Mouse (Mus musculus) spleen, embryonic (tissue): ENCODE measurements around the gene Ak7.

ENCODE experiments used
- CTCF ChIA-PET: fragments of 350-600 bp; sonication (Branson Sonifier 250); formaldehyde crosslinking; loops from one replicate; lab custom pipeline; 2022; lab: Charles Lee

The Ak7 gene

DNA sequence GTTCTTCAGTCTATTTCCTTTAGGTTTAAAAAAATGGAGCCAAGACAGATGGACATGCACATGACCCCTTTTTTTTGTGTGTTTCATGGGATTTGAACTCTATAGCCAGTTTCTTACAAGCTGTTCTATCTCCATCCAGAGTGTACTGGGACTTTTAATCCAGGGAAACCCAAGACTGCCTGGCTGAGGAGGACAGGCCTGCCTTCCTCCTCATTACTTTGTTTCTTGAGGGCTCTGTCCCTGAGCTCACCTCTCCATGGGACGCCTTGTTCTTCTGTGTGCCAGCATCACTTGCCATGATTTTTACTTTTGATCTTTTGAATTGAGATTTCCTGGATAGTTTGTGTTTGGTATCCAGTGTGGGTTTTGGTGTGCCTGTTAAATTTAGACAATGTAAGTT, 80.3 kb downstream of the Ak7 start:
- CTCF ChIA-PET, result no interaction called here

- CTCF ChIA-PET, result no interaction called here
These were observed 81.8 kb downstream of the Ak7 start for GRCm38 (mm10) chr12:105787626-105788025.

DNA sequence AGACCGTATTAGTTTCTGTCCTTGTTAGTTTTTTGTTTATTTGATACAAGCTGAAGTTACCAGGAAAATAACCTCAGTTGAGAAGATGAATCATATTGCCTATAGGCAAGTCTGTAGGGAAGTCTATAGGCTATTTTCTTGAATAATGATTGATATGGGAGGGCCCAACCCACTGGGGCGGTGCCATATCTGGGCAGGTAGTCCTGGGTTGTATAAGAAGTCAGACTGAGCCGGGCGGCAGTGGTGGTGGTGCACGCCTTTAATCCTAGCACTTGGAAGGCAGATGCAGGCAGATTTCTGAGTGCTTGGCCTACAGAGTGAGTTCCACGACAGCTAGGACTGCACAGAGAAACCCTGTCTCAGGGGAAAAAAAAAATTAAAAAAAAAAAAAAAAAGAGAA, 84.1 kb downstream of the Ak7 start:
- CTCF ChIA-PET, result no interaction called here

DNA sequence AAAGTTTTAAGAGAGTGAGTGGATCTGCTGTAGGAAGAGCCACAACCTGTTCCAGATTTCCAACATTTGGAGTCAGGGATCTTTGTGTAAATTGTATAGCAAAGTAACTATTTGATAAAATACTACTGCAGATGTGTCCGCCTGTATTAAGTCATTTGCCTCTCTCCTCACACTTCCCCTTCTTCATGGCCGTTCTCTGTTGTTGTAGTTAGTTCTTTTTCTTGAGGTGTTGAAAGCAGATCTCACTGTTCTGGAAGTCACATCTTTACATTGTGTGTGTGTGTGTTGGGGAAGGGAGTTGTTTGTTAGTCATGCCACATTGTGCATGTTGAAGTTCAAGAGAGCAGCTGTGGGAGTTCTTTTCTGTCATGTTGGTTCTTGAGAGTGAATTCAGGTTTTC, 89.1 kb downstream of the Ak7 start:
- CTCF ChIA-PET, result no interaction called here

DNA sequence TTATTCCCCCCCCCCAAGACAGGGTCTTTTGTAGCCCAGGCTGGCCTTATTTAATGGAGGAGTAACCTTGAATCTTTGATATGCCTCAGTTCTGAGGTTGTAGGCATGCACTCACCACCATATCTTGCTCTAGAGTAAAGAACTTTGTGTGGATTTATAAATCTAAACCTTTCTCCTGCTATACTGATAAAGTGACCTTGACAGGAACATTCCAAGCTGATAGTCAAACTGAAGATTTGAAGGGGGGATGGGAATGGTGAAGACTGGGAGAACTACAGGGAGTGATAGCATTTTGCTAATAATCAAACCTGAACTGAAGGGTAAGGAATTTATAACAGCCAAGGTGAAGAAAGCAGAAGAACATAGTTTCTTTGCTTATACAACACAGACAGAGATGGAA, 92.2 kb downstream of the Ak7 start:
- CTCF ChIA-PET, result interaction anchor here (0.6 kb wide), 1 partner anchor 10 kb away, joined by 3 read pairs; no protein-coding TSS in a partner anchor

DNA sequence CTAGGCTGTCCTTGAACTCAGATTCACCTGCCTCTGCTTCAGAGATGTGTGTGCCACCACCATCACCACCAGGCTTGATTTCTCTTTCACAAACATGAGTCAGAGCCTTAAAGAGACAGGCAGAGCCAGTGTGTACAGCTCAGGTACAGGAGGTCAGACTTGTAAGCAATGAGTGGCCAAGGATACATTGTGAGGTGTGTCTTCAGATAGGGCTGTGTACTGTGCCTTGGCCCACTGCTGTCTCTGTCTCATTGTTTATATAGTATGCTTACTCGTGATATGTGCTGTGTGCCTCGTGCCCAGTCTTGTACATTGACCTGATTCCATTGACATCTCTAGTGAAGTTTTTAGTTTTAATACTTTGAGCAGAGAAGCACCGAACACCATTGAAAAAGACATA, 100.0 kb downstream of the Ak7 start:
- CTCF ChIA-PET, result interaction anchor here (0.8 kb wide), 1 partner anchor 70 kb away, joined by 3 read pairs; no protein-coding TSS in a partner anchor

DNA sequence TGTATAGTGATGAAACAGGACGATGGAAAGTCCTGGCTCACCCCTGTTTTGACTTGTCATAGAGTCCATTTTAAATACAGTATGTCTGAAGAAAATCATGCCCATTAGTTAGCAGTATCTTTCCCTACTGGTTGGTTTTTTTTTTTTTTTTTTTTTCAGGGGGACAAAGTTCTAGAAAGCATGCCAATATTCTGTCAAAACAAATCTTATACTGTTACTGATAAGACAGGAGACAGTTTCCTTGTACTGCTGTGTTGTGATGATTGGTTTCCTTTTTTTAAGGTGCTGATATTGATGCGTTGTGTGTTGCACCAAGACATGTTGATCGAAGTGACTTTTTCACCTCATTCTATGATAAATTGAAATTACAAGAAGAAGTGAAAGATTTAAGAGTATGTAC, 100.4 kb downstream of the Ak7 start:
- CTCF ChIA-PET, result interaction anchor here (0.8 kb wide), 1 partner anchor 71 kb away, joined by 3 read pairs; no protein-coding TSS in a partner anchor

- CTCF ChIA-PET, result no interaction called here
These were observed 101.6 kb downstream of the Ak7 start for GRCm38 (mm10) chr12:105807416-105807815.

DNA sequence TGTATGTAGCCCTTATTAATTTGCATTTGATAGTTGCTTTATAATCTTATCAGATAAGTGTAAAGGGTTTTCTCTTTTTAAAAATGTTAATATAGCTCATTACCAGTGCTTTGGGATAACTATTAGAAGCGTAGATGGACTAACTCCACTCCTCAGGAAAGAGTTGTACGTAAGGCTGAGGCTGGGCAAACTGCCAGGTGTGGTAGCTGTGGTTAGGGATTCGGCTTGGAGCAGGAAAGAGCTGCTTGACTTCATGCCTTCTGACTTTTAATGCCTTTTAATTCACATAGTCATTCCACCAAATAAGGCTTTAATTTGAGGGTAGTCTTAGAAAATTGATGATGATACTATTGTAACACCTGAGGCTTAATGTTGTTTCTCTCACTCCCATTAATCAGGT, 103.2 kb downstream of the Ak7 start:
- CTCF ChIA-PET, result no interaction called here

DNA sequence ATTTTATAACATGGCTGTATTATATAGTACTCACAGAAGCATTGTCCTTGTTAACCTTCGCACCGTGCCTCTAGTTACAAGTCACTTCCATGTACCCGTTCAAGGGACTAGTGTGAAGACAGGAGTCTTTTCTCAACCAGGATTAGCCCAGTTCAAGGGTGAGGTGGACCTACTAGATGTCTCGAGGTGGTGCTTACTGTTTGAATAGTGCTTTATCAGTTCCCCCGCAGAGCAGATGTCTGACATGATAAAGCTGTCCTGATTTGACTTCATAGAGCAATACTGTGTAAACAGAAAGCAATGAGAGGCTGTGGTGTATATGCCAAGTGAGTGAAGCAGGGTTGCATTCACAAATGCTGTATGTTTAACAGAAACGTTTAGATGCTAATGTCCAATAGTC, 104.8 kb downstream of the Ak7 start:
- CTCF ChIA-PET, result no interaction called here

DNA sequence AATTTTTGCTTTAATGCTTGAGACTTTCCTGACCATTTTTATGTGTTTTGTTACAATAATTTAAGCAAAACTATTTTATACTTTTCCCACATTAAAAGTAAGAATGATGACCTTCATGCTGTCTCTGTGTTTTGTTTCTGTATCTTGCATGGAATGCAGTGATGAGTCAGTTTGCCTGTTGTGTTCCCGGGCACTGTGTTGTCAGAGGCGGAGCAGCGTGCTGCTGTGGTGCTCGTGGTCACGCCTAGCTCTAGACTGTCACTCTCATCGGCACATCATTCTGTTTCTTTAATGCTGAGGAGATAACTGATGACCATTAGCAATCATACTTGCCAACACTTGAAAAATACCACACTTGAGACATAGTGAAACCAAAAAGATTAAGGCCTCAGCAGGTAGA, 108.2 kb downstream of the Ak7 start:
- CTCF ChIA-PET, result no interaction called here

DNA sequence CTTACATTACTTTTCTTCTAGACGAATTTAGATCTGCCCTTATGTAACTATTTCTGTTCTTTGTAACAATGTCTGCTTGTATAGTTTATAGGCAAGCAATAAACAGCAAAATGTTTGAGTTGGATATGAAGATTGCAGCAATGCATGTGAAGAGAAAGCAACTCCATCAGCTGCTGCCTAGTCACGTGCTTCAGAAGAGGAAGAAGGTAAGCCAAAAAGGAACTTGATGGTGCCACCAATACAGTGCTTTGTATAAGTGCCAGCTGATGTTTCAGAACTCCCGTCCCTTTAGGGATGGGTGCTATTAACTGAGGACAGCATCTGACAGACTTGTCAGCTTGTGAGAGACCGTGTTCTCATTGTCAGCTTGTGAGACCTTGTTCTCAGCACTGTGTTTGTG, 117.7 kb downstream of the Ak7 start:
- CTCF ChIA-PET, result no interaction called here

DNA sequence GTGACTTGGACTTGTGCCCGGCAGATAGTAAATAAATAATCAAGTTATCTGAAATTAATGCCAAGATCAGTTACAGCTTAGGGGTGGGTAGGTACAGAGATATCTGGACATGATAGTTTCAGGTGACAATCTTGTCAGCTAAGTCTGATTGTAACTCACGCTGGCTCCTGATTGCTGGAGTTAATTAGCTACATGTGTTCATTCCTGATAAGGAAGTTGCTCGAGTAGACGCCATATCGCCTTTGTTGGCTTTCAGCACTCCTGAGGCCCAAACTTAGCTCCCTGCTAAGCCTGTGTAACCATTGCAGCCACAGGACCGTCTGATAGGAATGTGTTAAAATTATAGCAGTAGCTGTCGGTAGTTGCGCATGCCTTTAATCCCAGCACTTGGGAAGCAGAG, 119.0 kb downstream of the Ak7 start:
- CTCF ChIA-PET, result interaction anchor here (0.5 kb wide), 1 partner anchor 213 kb away, joined by 4 read pairs; no protein-coding TSS in a partner anchor

DNA sequence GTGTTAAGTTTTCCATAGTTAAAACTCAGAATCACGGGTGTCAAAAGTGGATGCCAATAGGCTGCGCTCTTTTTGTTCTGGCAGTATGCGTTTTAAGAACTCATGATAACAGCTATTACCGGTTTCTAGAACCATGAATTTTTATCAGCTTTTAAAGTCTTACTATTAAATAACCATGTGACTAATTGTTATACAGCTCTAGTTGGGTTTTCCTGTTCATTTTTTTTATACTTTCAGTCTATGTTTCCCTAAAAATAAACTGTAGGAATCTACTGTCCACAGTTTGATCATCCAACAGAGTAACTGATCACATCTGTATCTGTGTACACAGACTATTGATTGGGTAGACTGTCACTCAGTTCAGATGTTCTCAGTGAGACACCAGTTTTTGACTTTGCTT, 119.5 kb downstream of the Ak7 start:
- CTCF ChIA-PET, result interaction anchor here (0.5 kb wide), 1 partner anchor 213 kb away, joined by 4 read pairs; no protein-coding TSS in a partner anchor
